Mouse (Mus musculus): ENCODE data around the gene 1700001P01Rik. TPM values are rescaled to one million over a fixed set of nuclear protein-coding genes. Genes with fewer than 3 reads are reported as not detected.
A peak's percentile ranks its signal among the peaks of the same experiment; 100 is the strongest.

Gene 1700001P01Rik
- polyA plus RNA-seq, 1 experiment, result not detected

DNA sequence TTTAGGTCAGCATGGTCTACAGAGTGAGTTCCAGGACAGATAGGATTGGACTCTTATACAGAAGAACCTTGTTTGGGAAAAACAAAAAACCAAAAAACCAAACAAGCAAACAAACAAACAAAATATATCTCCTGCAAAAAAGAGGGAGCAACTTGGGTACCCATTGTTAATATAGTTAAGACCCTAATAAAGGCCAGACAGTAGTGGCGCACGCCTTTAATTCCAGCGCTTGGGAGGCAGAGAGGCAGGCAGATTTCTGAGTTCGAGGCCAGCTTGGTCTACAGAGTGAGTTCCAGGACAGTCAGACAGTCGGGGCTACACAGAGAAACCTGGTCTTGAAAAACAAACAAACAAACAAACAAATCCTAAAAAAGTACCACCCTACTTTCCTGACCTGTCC is 14.0 kb upstream of the 1700001P01Rik start:
- TF ChIP-seq POLR2A (IDR thresholded peaks at IDR 0.05; ENCODE audit: insufficient read depth, low read depth, low read length), result no peak
- no peak for TF ChIP-seq CTCF (IDR thresholded peaks at IDR 0.05; ENCODE audit: insufficient read depth, low read depth, low read length)
- 87% methylated on average over 5 of the region's 5 CpGs for WGBS
- Histone ChIP-seq H3K4me1 (ENCODE audit: control insufficient read depth, insufficient read depth, low read length) (no peaks in the 10 kb centered on the region), H3K27ac (ENCODE audit: insufficient read depth, low read depth, low read length) (no peak overlapping the region), H3K4me3 (ENCODE audit: insufficient read depth, low read depth, low read length) (no peak overlapping the region)

- Histone ChIP-seq H3K4me3 (ENCODE audit: insufficient read depth, low read depth, low read length) (no peak overlapping the region), H3K4me1 (ENCODE audit: control insufficient read depth, insufficient read depth, low read length) (no peaks in the 10 kb centered on the region), H3K27ac (ENCODE audit: insufficient read depth, low read depth, low read length) (no peak overlapping the region)
- TF ChIP-seq CTCF (IDR thresholded peaks at IDR 0.05; ENCODE audit: insufficient read depth, low read depth, low read length) (no peak), POLR2A (IDR thresholded peaks at IDR 0.05; ENCODE audit: insufficient read depth, low read depth, low read length) (no peak)
- WGBS, result 96% methylated on average over 3 of the region's 3 CpGs
Observed at GRCm38 (mm10) chr11:97787961-97788360, 12.2 kb upstream of the 1700001P01Rik start.

DNA sequence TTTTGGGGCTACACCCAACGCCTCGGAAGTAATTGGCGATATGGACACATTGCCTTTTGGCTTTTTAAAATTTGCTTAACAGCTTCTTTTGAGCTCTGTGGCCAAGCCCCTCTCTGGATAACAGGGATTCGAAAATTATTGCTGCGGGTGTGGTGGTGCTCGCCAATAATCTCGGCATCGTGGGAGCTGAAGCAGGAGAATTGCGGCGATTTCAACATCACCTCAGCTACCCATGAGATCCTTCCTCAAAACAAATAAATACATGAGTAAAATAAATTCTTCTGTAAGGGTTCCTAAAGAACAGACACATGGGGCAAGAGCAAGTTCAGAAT is 6.8 kb upstream of the 1700001P01Rik start:
- TF ChIP-seq CTCF (IDR thresholded peaks at IDR 0.05; ENCODE audit: insufficient read depth, low read depth, low read length), result no peak
- TF ChIP-seq POLR2A (IDR thresholded peaks at IDR 0.05; ENCODE audit: insufficient read depth, low read depth, low read length), result no peak
- H3K4me1 ChIP-seq (ENCODE audit: control insufficient read depth, insufficient read depth, low read length), result peaks cover 4% of the 10 kb centered on the region
- peak overlapping the region; percentile 73 for H3K27ac ChIP-seq (ENCODE audit: insufficient read depth, low read depth, low read length)
- 0% methylated on average over 10 of the region's 10 CpGs for WGBS
- peak overlapping the region; percentile 76 for H3K4me3 ChIP-seq (ENCODE audit: insufficient read depth, low read depth, low read length)

DNA sequence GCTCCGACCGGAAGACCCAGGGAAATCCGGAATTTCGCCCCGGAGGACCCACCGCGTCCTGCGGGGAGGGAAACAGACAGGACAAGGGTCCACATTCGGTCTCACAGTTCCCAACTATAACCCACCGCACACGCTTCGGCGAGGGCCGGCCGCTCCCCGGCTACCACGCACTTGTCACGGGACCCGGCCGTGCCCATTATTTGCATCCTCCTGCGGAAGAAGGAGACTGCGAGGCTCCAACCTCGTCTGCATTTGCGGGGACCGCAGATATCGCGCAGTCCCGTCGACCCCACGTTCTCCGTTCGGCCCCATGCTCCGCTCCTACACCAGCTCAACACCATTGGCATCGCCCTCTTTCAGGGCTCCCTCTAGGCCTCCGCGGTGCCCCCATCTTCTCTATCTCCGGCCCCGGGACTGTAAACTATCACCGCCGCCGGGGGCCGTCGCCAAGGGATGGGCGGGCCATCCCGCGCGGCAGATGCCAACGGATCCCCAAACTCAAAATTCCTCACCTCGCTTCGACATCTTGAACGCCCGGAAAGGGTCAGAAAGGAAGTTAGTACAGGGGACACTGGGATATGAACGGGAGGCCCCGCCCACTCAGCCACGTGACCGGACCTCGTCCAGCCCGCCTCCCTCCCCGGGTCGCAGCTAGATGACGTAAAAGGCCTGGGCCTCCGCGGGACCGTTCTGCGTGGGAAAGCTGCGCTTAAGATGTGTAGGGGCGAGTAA is 6.3 kb upstream of the 1700001P01Rik start, which contains the start of gene Rpl23:
Gene Rpl23 (minus strand): TSS at position 606 of the 732 bp plus-strand sequence.
- Histone ChIP-seq H3K27ac (ENCODE audit: insufficient read depth, low read depth, low read length) (peak within 1 kb of the TSS; percentile 73), H3K4me3 (ENCODE audit: insufficient read depth, low read depth, low read length) (peak within 1 kb of the TSS; percentile 76), H3K4me1 (ENCODE audit: control insufficient read depth, insufficient read depth, low read length) (peaks cover 4% of the 10 kb centered on the region)
- under 1% methylated on average over 67 of the region's 67 CpGs for WGBS
- peak; percentile 89 for TF ChIP-seq POLR2A (IDR thresholded peaks at IDR 0.05; ENCODE audit: insufficient read depth, low read depth, low read length)
- no peak for TF ChIP-seq CTCF (IDR thresholded peaks at IDR 0.05; ENCODE audit: insufficient read depth, low read depth, low read length)

DNA sequence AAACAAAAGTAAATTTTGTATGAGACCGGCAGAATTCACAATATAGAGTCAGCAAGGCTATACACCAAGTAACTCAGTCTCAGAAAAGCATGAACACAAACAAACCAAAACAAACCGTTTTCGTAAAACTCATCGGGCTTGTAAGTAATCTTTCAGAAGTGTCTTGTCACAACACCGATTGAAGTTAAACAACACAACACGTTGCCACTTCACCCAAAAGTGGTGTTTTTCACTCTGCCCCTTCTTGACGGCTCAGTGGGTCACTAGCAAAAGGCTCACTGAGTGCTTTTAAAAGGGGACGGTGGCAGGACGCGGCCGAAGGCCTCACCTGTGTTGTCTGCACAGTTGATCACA is 5.7 kb upstream of the 1700001P01Rik start:
- under 1% methylated on average over 11 of the region's 11 CpGs for WGBS
- TF ChIP-seq CTCF (IDR thresholded peaks at IDR 0.05; ENCODE audit: insufficient read depth, low read depth, low read length) (no peak), POLR2A (IDR thresholded peaks at IDR 0.05; ENCODE audit: insufficient read depth, low read depth, low read length) (no peak)
- Histone ChIP-seq H3K27ac (ENCODE audit: insufficient read depth, low read depth, low read length) (peak overlapping the region; percentile 71; the same call in 1 of the 2 replicates), H3K4me1 (ENCODE audit: control insufficient read depth, insufficient read depth, low read length) (peaks cover 4% of the 10 kb centered on the region), H3K4me3 (ENCODE audit: insufficient read depth, low read depth, low read length) (peak overlapping the region; percentile 76)

GRCm38 (mm10) chr11:97779968-97780701 is 4.4 kb upstream of the 1700001P01Rik start:
- WGBS, result 71% methylated on average over 2 of the region's 2 CpGs
- Histone ChIP-seq H3K27ac (ENCODE audit: insufficient read depth, low read depth, low read length) (no peak overlapping the region), H3K4me3 (ENCODE audit: insufficient read depth, low read depth, low read length) (no peak overlapping the region), H3K4me1 (ENCODE audit: control insufficient read depth, insufficient read depth, low read length) (peaks cover 4% of the 10 kb centered on the region)
- TF ChIP-seq POLR2A (IDR thresholded peaks at IDR 0.05; ENCODE audit: insufficient read depth, low read depth, low read length) (no peak), CTCF (IDR thresholded peaks at IDR 0.05; ENCODE audit: insufficient read depth, low read depth, low read length) (no peak)

DNA sequence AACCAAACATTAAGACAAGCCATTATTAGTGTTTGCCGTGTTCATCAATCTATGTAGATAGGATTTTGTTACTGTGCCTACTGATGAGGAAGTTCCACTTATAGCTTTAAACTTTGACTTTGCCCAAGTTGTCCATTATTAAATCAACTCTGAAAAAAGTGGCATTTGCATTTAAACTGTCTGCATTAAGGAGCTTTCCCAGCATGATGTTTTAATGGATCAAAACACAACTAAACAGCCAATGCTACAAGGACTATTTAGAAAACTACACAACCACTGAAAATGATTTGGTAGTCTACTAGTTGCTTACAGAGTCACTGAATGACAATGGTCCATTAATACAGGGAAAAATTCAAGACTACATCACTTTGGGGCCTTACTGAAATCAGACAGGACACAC is 3.2 kb upstream of the 1700001P01Rik start:
- Histone ChIP-seq H3K4me1 (ENCODE audit: control insufficient read depth, insufficient read depth, low read length) (peaks cover 4% of the 10 kb centered on the region), H3K27ac (ENCODE audit: insufficient read depth, low read depth, low read length) (no peak overlapping the region), H3K4me3 (ENCODE audit: insufficient read depth, low read depth, low read length) (no peak overlapping the region)
- WGBS, result 92% methylated on average over 1 of the region's 1 CpGs
- TF ChIP-seq POLR2A (IDR thresholded peaks at IDR 0.05; ENCODE audit: insufficient read depth, low read depth, low read length), result no peak
- no peak for TF ChIP-seq CTCF (IDR thresholded peaks at IDR 0.05; ENCODE audit: insufficient read depth, low read depth, low read length)

DNA sequence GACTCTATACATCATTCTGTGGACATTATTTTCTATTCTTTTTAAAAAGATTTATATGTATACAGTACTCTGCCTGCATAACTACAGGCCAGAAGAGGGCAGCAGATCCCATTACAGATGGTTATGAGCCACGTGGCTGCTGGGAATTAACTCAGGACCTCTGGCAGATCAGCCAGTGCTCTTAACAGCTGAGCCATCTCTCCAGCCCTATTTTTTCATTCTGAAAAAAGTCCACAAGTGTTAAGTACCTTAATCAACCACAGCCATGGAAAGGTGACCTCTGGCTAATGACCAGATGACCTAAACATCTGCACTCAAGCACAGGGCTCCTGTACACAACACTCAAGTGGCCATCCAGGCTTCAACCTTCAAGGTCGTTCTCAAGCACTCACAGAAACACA is 1.4 kb upstream of the 1700001P01Rik start:
- Histone ChIP-seq H3K4me3 (ENCODE audit: insufficient read depth, low read depth, low read length) (no peak overlapping the region), H3K27ac (ENCODE audit: insufficient read depth, low read depth, low read length) (no peak overlapping the region), H3K4me1 (ENCODE audit: control insufficient read depth, insufficient read depth, low read length) (peaks cover 4% of the 10 kb centered on the region)
- TF ChIP-seq POLR2A (IDR thresholded peaks at IDR 0.05; ENCODE audit: insufficient read depth, low read depth, low read length), result no peak
- WGBS, result 44% methylated on average over 2 of the region's 2 CpGs

- no peak for TF ChIP-seq CTCF (IDR thresholded peaks at IDR 0.05; ENCODE audit: insufficient read depth, low read depth, low read length)
- H3K4me1 ChIP-seq (ENCODE audit: control insufficient read depth, insufficient read depth, low read length), result peaks cover 4% of the 10 kb centered on the region
- H3K27ac ChIP-seq (ENCODE audit: insufficient read depth, low read depth, low read length), result no peak overlapping the region
- no peak overlapping the region for H3K4me3 ChIP-seq (ENCODE audit: insufficient read depth, low read depth, low read length)
- WGBS, result 59% methylated on average over 5 of the region's 5 CpGs
Observed at GRCm38 (mm10) chr11:97776497-97777128, 895 bp upstream of the 1700001P01Rik start.

All from olfactory bulb, adult 2 months (tissue).